Mouse (Mus musculus) forebrain, embryonic 11.5 days (tissue): ENCODE results near the gene Hoxb6. TPM values are rescaled to one million over a fixed set of nuclear protein-coding genes. Genes with fewer than 3 reads are reported as not detected.

Source experiments
- ATAC-seq: fragments of 200-750 bp; cut with Nextera tagmentation; replicated peaks from 2 replicates; pipeline ENCODE4 v1.8.0; 2017; ENCODE audit warnings: moderate TSS enrichment; ENCODE audit not compliant: low FRiP score
- DNase-seq: peaks from one replicate; pipeline ENCODE4 v3.0.0-alpha.2; 2017; ENCODE audit warnings: low spot score
- H3K27ac ChIP-seq: fragments of 300-500 bp; sonication (generic); 2 replicates; pipeline ENCODE4 v1.5.1; 2014; ENCODE audit warnings: low read depth, low read length
- H3K27me3 ChIP-seq: fragments of 300-500 bp; sonication (generic); 2 replicates; pipeline ENCODE4 v1.6.1; 2014; ENCODE audit warnings: mild to moderate bottlenecking, low read length, mixed read lengths; ENCODE audit not compliant: control insufficient read depth, insufficient read depth
- H3K36me3 ChIP-seq: fragments of 300-500 bp; sonication (generic); 2 replicates; pipeline ENCODE4 v1.6.1; 2014; ENCODE audit warnings: mild to moderate bottlenecking, low read length, moderate library complexity, mixed read lengths; ENCODE audit not compliant: control insufficient read depth, insufficient read depth
- H3K4me1 ChIP-seq: fragments of 300-500 bp; sonication (generic); replicated peaks from 2 replicates; pipeline ENCODE4 v1.6.1; 2014; ENCODE audit warnings: low read length, mixed read lengths; ENCODE audit not compliant: control insufficient read depth, insufficient read depth
- H3K4me2 ChIP-seq: fragments of 300-500 bp; sonication (generic); 2 replicates; pipeline ENCODE4 v1.6.1; 2014; ENCODE audit warnings: low read depth, mild to moderate bottlenecking, low read length, moderate library complexity, mixed read lengths; ENCODE audit not compliant: severe bottlenecking
- H3K4me3 ChIP-seq: fragments of 300-500 bp; sonication (generic); 2 replicates; pipeline ENCODE4 v1.5.1; 2014; ENCODE audit warnings: low read depth, low read length
- H3K9ac ChIP-seq: fragments of 300-500 bp; sonication (generic); 2 replicates; pipeline ENCODE4 v1.6.1; 2014; ENCODE audit warnings: low read length
- H3K9me3 ChIP-seq: fragments of 300-500 bp; sonication (generic); 2 replicates; pipeline ENCODE4 v1.6.1; 2016; ENCODE audit warnings: low read length, mixed read lengths; ENCODE audit not compliant: control insufficient read depth
- WGBS: fragments of 180-500 bp; shearing (Covaris S2); extraction: QIAGEN DNeasy Blood & Tissue Kit; methylation state at CpG from one replicate; pipeline ENCODE4 v1.1.7; 2014; 5-methylcytosine and 5-hydroxymethylcytosine counted together
- polyA plus RNA-seq: library from polyadenylated mRNA; unstranded; fragments of >200 nt; fragmentation: Nextera tagmentation; extraction: Ambion mirVana; gene quantifications from 2 replicates; pipeline ENCODE4 v1.2.1, GENCODE M21; 2014

Gene Hoxb6
- polyA plus RNA-seq, 1 experiment from 2014 or later, result not detected

- DNase-seq (no peak), ATAC-seq (no peak)
- H3K9ac ChIP-seq, result no peak overlapping the region
- no peak overlapping the region for H3K4me2 ChIP-seq
- no peaks in the 10 kb centered on the region for H3K9me3 ChIP-seq
- whole genome bisulfite sequencing, result 2% methylated on average over 15 of the region's 15 CpGs
- H3K36me3 ChIP-seq, result no peaks in the 10 kb centered on the region
- H3K4me3 ChIP-seq, result no peak overlapping the region
- peaks cover 3% of the 10 kb centered on the region; the same call in 1 of the 2 replicates for H3K4me1 ChIP-seq
- no peak overlapping the region for H3K27ac ChIP-seq
- peaks cover 100% of the 10 kb centered on the region for H3K27me3 ChIP-seq
These were observed 9.6 kb downstream of the Hoxb6 start for GRCm38 (mm10) chr11:96301837-96302236.

DNA sequence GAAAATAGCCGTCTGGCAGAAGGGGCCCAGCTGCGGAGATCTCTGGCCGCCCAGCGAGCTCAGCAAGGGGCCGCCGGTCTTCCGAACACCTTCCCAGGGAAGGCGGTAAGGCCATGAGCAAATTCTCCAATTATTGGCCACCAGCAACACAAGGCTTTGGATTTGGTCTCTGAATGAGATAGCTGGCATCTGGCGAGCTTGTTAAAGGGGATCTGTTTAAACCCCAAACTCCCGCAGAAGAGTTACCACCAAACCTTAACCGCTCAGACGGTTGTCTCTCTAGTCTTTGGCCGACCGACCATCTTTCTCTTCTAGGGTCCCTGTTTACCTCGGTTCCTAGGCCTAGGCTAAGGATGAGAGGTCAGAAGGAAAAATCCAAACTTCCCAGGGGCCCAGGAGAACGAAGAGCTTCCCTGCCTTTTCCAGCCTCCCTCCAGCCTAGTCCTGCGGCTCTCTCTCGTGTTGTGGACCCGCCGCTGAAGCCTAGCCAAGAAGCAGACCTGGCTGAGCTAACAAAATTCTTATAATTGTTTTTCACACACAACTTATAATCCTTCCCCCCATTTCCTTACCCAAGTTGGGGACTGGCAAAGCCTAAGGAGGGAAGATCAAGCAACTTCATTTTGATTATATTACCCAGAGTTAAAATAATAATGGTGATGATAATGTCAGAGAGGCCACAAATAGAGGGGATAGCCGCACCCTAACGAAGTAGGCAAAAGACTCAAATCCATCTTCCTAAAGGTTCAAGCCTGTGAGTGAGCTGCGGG lies 10.3 kb downstream of the Hoxb6 start:
- no peak overlapping the region for H3K4me3 ChIP-seq

DNA sequence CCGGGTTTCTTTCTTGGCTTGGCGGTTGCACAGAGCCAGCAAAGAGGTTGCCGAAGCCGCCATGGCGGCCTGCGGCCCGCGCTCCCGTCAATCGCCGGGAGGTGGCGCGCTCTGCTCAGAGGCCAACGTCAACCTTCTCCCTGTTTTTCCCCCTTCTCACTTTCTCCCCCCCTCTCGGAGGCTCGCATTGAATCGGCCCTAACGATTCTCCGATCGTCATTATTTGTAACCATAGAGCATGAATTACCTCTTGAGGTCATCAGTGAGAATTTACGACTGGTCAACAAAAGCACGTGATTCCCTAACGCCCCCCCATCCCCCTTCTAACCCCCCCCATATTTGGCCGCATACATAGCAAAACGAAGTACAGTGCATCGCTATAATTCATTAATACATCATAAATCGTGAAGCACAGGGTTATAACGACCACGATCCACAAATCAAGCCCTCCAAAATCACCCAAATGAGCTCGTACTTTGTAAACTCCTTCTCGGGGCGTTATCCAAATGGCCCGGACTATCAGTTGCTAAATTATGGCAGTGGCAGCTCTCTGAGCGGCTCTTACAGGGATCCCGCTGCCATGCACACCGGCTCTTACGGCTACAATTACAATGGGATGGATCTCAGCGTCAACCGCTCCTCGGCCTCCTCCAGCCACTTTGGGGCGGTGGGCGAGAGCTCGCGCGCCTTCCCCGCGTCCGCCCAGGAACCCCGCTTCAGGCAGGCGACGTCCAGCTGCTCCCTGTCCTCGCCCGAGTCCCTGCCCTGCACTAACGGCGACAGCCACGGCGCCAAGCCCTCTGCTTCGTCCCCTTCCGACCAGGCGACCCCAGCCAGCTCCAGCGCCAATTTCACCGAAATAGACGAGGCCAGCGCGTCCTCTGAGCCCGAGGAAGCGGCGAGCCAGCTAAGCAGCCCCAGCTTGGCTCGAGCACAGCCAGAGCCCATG lies 11.1 kb downstream of the Hoxb6 start, which contains the start of gene Hoxb5:
Gene Hoxb5 (plus strand): TSS at position 186 of the 949 bp plus-strand sequence.
- H3K4me2 ChIP-seq, result 0 out of 2 replicates have a peak within 1 kb of the TSS, but pooled peaks have one; percentile 8
- peaks cover 100% of the 10 kb centered on the region for H3K27me3 ChIP-seq
- H3K27ac ChIP-seq, result no peak within 1 kb of the TSS
- H3K9ac ChIP-seq, result no peak within 1 kb of the TSS
- H3K4me1 ChIP-seq, result peaks cover 3% of the 10 kb centered on the region; the same call in 1 of the 2 replicates
- H3K9me3 ChIP-seq, result no peaks in the 10 kb centered on the region
- DNase-seq, result peak; percentile 92
- under 1% methylated on average over 69 of the region's 69 CpGs for WGBS
- H3K4me3 ChIP-seq, result no peak within 1 kb of the TSS
- no peak for ATAC-seq
- H3K36me3 ChIP-seq, result no peaks in the 10 kb centered on the region

More for the DNA sequence above, 10.3 kb downstream of the Hoxb6 start:
- peaks cover 3% of the 10 kb centered on the region; the same call in 1 of the 2 replicates for H3K4me1 ChIP-seq
- WGBS, result 3% methylated on average over 23 of the region's 23 CpGs
- peaks cover 100% of the 10 kb centered on the region for H3K27me3 ChIP-seq
- no peak overlapping the region for H3K9ac ChIP-seq
- no peak overlapping the region for H3K27ac ChIP-seq
- no peak overlapping the region for H3K4me2 ChIP-seq
- DNase-seq (no peak), ATAC-seq (no peak)
- no peaks in the 10 kb centered on the region for H3K9me3 ChIP-seq
- no peaks in the 10 kb centered on the region for H3K36me3 ChIP-seq

GRCm38 (mm10) chr11:96304381-96305195 lies 12.3 kb downstream of the Hoxb6 start:
- H3K4me2 ChIP-seq, result no peak overlapping the region
- under 1% methylated on average over 38 of the region's 38 CpGs for WGBS
- H3K9ac ChIP-seq, result no peak overlapping the region
- H3K4me1 ChIP-seq, result peaks cover 3% of the 10 kb centered on the region; the same call in 1 of the 2 replicates
- H3K36me3 ChIP-seq, result no peaks in the 10 kb centered on the region
- H3K27ac ChIP-seq, result no peak overlapping the region
- peaks cover 100% of the 10 kb centered on the region for H3K27me3 ChIP-seq
- H3K9me3 ChIP-seq, result no peaks in the 10 kb centered on the region
- ATAC-seq (no peak), DNase-seq (no peak)
- no peak overlapping the region for H3K4me3 ChIP-seq

GRCm38 (mm10) chr11:96305505-96306182 lies 13.4 kb downstream of the Hoxb6 start:
- DNase-seq (no peak), ATAC-seq (no peak)
- peaks cover 3% of the 10 kb centered on the region; the same call in 1 of the 2 replicates for H3K4me1 ChIP-seq
- H3K4me2 ChIP-seq, result no peak overlapping the region
- peaks cover 100% of the 10 kb centered on the region for H3K27me3 ChIP-seq
- H3K9me3 ChIP-seq, result no peaks in the 10 kb centered on the region
- WGBS, result 10% methylated on average over 6 of the region's 6 CpGs
- no peak overlapping the region for H3K27ac ChIP-seq
- no peaks in the 10 kb centered on the region for H3K36me3 ChIP-seq
- H3K4me3 ChIP-seq, result no peak overlapping the region
- no peak overlapping the region for H3K9ac ChIP-seq

DNA sequence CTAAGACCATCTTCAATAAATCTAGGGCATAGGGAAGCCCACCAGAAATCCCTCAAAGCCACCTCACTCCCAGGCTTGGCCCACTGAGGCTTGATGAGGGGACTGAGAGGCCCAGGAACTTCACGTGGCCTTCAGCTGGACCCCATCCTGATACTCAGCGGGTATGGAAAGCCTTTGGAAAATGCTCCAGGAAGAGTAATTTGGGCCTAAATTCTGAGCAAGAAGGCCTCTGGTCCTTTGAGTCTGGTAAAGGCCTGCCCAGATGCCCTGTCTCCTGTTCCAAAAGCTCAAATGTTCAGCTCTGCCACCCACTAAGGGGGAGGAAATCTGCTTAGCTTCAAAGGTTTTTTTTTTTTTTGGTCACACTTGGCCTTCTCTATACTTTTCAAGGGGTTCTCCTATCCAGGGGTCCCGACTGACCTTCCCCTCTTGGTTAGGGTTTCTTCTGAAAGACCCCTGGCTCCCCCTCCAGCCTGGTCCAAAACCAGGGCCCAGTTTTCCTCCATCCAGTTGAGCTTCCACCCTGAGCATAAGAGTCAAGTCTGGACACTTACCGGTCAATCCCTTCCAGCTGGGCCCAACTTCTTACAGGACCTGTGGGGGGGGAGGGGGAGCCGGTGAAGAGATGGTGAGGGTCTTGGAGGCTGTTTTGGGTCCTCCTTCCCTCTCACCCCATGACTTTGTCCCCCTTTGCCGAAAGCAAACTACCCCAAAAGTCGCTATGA lies 14.1 kb downstream of the Hoxb6 start:
- Histone ChIP-seq H3K4me3 (no peak overlapping the region), H3K27ac (no peak overlapping the region), H3K9ac (no peak overlapping the region)

GRCm38 (mm10) chr11:96306908-96307269 lies 14.6 kb downstream of the Hoxb6 start:
- no peaks in the 10 kb centered on the region for H3K36me3 ChIP-seq
- 5% methylated on average over 13 of the region's 13 CpGs for WGBS
- ATAC-seq, result no peak
- DNase-seq, result no peak
- H3K4me3 ChIP-seq, result no peak overlapping the region
- H3K27me3 ChIP-seq, result peaks cover 100% of the 10 kb centered on the region
- H3K9me3 ChIP-seq, result no peaks in the 10 kb centered on the region
- no peak overlapping the region for H3K9ac ChIP-seq
- H3K4me2 ChIP-seq, result no peak overlapping the region
- peaks cover 6% of the 10 kb centered on the region; the same call in 1 of the 2 replicates for H3K4me1 ChIP-seq
- H3K27ac ChIP-seq, result no peak overlapping the region

More for the DNA sequence above, 14.1 kb downstream of the Hoxb6 start:
- ATAC-seq (no peak), DNase-seq (no peak)
- Histone ChIP-seq H3K36me3 (no peaks in the 10 kb centered on the region), H3K27me3 (peaks cover 100% of the 10 kb centered on the region), H3K9me3 (no peaks in the 10 kb centered on the region), H3K4me1 (peaks cover 3% of the 10 kb centered on the region; the same call in 1 of the 2 replicates), H3K4me2 (no peak overlapping the region)
- 2% methylated on average over 7 of the region's 7 CpGs for WGBS
